Mouse (Mus musculus): ENCODE measurements around the gene Rexo4. TPM values are rescaled to one million over a fixed set of nuclear protein-coding genes. Genes with fewer than 3 reads are reported as not detected.

Rexo4 gene
- polyA plus RNA-seq, 1 experiment from 2014 or later = 40.9 TPM

DNA sequence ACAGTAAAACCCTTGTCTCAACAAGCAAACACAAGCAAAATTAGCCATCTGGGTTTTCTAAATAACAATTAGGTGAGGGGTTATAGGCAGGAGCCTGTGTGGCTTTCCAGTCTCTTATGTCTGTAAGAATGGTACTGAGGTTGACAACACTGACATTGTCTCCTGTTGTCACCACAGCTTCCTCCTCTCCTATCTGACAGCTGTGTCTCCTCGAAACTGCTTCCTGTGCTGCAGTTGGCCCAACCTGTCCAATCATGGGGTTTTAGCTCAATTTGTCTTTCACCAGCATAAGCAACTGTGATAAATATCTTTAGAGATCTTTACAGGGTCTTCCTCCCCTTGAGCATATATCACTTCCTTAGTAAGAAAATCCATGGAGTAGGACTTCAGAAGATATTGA, 27.8 kb downstream of the Rexo4 start:
- no peaks in the 10 kb centered on the region for H3K27me3 ChIP-seq

GRCm38 (mm10) chr2:26935286-26935685, 28.9 kb downstream of the Rexo4 start:
- H3K27ac ChIP-seq = no peak overlapping the region
- H3K4me1 ChIP-seq = peaks cover 21% of the 10 kb centered on the region
- no peak overlapping the region for H3K9ac ChIP-seq
- H3K9me3 ChIP-seq (replicated peaks) = no peaks in the 10 kb centered on the region
- WGBS = 100% methylated on average over 2 of the region's 2 CpGs
- H3K4me2 ChIP-seq (replicated peaks) = no peak overlapping the region
- peaks cover 7% of the 10 kb centered on the region for H3K36me3 ChIP-seq
- H3K4me3 ChIP-seq = no peak overlapping the region
- no peak for ATAC-seq (ENCODE audit: low FRiP score)
- H3K27me3 ChIP-seq = no peaks in the 10 kb centered on the region

More for the DNA sequence above, 27.8 kb downstream of the Rexo4 start:
- H3K27ac ChIP-seq = no peak overlapping the region
- H3K4me3 ChIP-seq = no peak overlapping the region
- ATAC-seq (ENCODE audit: low FRiP score) = no peak
- no peak overlapping the region for H3K4me2 ChIP-seq (replicated peaks)
- WGBS = 83% methylated on average over 1 of the region's 1 CpGs
- H3K36me3 ChIP-seq = no peaks in the 10 kb centered on the region
- H3K9me3 ChIP-seq (replicated peaks) = no peaks in the 10 kb centered on the region
- H3K9ac ChIP-seq = no peak overlapping the region
- H3K4me1 ChIP-seq = peaks cover 11% of the 10 kb centered on the region

DNA sequence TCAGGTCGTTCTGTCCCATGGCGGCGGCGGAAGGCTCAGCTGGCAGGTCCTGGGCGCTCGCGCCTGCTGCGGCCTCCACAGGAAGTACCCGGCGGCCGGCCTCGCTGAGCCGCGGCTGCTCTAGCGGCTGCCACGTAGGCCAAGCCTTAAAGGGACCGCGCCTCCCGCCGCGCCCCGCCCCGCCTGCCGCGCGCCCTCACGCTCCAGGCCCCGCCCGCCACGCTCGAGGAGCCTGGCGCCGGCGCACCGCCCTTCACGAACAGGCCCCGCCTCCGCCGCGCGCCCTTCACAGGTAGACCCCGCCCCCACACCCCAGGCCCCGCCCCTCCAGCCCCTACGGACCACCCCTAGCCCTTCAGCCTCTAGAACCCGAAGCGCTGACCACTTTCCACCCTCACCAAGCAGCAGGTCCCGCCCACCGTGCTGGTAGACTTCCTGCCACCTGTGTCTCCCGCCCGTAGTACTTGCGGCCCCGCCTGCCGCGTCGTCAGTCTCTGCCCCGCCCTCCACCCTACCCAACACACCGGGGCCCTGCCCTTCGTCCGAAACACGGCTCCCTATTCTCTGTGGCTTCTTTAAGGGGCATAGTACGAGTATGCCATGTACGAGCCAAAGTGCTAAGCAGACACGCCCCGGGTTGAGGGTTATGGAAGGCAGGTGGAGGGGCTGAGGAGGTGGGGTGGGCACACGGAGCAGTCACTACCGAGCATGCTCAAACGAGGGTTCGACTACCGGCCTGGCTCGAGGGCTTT, 30.7 kb downstream of the Rexo4 start, which contains the start of the genes Surf4 and Stkld1:
Gene Surf4 (minus strand): TSS at position 625 of the 752 bp plus-strand sequence.
Gene Stkld1 (plus strand): TSS at position 744 of the 752 bp plus-strand sequence.
- Histone ChIP-seq H3K4me1 (peaks cover 21% of the 10 kb centered on the region), H3K36me3 (peaks cover 23% of the 10 kb centered on the region), H3K4me3 (peak within 1 kb of the TSS; percentile 70), H3K9me3 (replicated peaks) (no peaks in the 10 kb centered on the region), H3K4me2 (replicated peaks) (peak within 1 kb of the TSS; percentile 77), H3K9ac (peak within 1 kb of the TSS; percentile 98), H3K27me3 (no peaks in the 10 kb centered on the region), H3K27ac (peak within 1 kb of the TSS; percentile 76)
- peak; percentile 95 for ATAC-seq (ENCODE audit: low FRiP score)
- WGBS = 1% methylated on average over 46 of the region's 70 CpGs

GRCm38 (mm10) chr2:26932473-26933303, 31.5 kb downstream of the Rexo4 start:
- no peak for ATAC-seq (ENCODE audit: low FRiP score)
- Histone ChIP-seq H3K4me3 (peak overlapping the region; percentile 70), H3K4me2 (replicated peaks) (peak overlapping the region; percentile 77), H3K27me3 (no peaks in the 10 kb centered on the region), H3K36me3 (peaks cover 29% of the 10 kb centered on the region), H3K9ac (peak overlapping the region; percentile 98), H3K27ac (peak overlapping the region; percentile 76), H3K9me3 (replicated peaks) (no peaks in the 10 kb centered on the region), H3K4me1 (peaks cover 21% of the 10 kb centered on the region)
- 2% methylated on average over 49 of the region's 49 CpGs for WGBS

- Histone ChIP-seq H3K4me1 (peaks cover 21% of the 10 kb centered on the region), H3K4me2 (replicated peaks) (no peak overlapping the region), H3K27ac (no peak overlapping the region), H3K27me3 (no peaks in the 10 kb centered on the region), H3K36me3 (peaks cover 51% of the 10 kb centered on the region), H3K4me3 (no peak overlapping the region), H3K9me3 (replicated peaks) (no peaks in the 10 kb centered on the region), H3K9ac (no peak overlapping the region)
- ATAC-seq (ENCODE audit: low FRiP score) = no peak
- 34% methylated on average over 1 of the region's 1 CpGs for WGBS
Observed at GRCm38 (mm10) chr2:26930390-26930789, 33.8 kb downstream of the Rexo4 start.

DNA sequence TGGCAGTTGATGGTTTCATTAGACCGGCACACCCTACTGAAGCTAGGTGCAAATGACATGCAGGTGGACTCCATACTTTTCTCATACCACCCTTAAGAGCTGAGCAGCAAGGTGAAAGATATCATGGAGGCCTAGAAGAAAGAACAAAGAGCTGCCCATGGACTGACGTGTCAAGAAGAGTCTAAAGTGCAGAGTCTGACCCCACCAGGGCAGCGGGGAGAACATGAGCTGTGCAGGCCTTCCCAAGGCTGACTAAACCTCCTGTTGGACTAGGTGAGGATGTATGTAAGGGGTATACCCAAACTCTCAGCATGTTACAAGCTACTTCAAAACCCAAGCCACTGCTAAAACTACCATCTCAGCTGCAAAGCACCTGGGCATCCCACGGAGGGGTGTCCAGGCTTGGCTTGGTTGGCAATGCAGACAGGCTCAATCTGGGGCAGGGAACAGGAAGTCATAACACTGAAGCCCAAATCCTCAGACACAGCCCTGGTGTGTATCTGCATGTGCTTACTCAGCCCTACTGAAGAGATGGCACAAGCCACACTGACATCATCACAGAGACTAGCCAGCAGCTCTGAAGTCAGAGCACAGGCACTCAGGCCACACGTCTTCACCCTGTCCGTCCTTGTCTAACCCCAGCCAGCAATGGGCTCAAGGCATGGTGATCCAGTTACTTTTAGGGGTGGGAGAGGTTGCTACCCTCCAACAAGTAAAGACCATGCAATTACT, 36.3 kb downstream of the Rexo4 start:
- WGBS = 90% methylated on average over 6 of the region's 6 CpGs
- Histone ChIP-seq H3K36me3 (peaks cover 75% of the 10 kb centered on the region), H3K27me3 (no peaks in the 10 kb centered on the region), H3K4me2 (replicated peaks) (no peak overlapping the region), H3K27ac (no peak overlapping the region), H3K4me1 (peaks cover 21% of the 10 kb centered on the region), H3K9me3 (replicated peaks) (no peaks in the 10 kb centered on the region), H3K9ac (no peak overlapping the region), H3K4me3 (no peak overlapping the region)
- no peak for ATAC-seq (ENCODE audit: low FRiP score)

GRCm38 (mm10) chr2:26921784-26922183, 42.4 kb downstream of the Rexo4 start:
- ATAC-seq (ENCODE audit: low FRiP score) = no peak
- Histone ChIP-seq H3K9me3 (replicated peaks) (no peaks in the 10 kb centered on the region), H3K27me3 (no peaks in the 10 kb centered on the region), H3K27ac (no peak overlapping the region), H3K9ac (no peak overlapping the region), H3K36me3 (peaks cover 94% of the 10 kb centered on the region), H3K4me2 (replicated peaks) (no peak overlapping the region), H3K4me1 (peaks cover 17% of the 10 kb centered on the region), H3K4me3 (no peak overlapping the region)
- 88% methylated on average over 9 of the region's 9 CpGs for WGBS

- WGBS = 92% methylated on average over 6 of the region's 6 CpGs
- H3K27me3 ChIP-seq = no peaks in the 10 kb centered on the region
- no peak for ATAC-seq (ENCODE audit: low FRiP score)
- H3K9me3 ChIP-seq (replicated peaks) = no peaks in the 10 kb centered on the region
- no peak overlapping the region for H3K4me2 ChIP-seq (replicated peaks)
- H3K4me1 ChIP-seq = peaks cover 25% of the 10 kb centered on the region
- H3K4me3 ChIP-seq = no peak overlapping the region
- H3K27ac ChIP-seq = no peak overlapping the region
- H3K36me3 ChIP-seq = peaks cover 80% of the 10 kb centered on the region
- no peak overlapping the region for H3K9ac ChIP-seq
Observed at GRCm38 (mm10) chr2:26920190-26920855, 43.9 kb downstream of the Rexo4 start.

- Histone ChIP-seq H3K27me3 (no peaks in the 10 kb centered on the region), H3K9ac (no peak overlapping the region), H3K9me3 (replicated peaks) (no peaks in the 10 kb centered on the region), H3K4me3 (no peak overlapping the region), H3K27ac (no peak overlapping the region), H3K36me3 (peaks cover 74% of the 10 kb centered on the region), H3K4me2 (replicated peaks) (no peak overlapping the region), H3K4me1 (peaks cover 31% of the 10 kb centered on the region)
- 91% methylated on average over 3 of the region's 3 CpGs for WGBS
- ATAC-seq (ENCODE audit: low FRiP score) = no peak
Observed at GRCm38 (mm10) chr2:26919684-26920083, 44.5 kb downstream of the Rexo4 start.

DNA sequence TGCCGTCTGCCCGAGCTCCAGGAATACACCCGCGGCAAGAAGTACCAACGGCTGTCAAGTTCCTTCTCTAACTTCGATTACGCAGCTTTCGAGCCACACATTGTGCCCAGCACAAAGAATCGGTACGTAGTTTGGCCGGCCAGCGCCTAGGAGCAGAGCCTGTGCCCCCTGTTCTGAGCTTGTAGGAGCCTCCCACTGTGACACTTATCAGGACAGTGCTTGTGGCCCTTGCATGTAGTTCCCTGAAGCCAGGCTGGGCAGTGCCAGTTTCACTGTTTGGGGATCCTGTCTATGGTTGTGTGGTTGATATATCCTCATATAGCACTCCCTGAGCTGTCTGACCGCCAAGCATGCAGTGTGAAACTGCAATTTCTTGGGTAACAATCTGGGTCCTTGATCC, 47.4 kb downstream of the Rexo4 start:
- peak overlapping the region; percentile 99 for H3K4me2 ChIP-seq (replicated peaks)
- ATAC-seq (ENCODE audit: low FRiP score) = no peak
- H3K4me1 ChIP-seq = peaks cover 43% of the 10 kb centered on the region
- H3K9me3 ChIP-seq (replicated peaks) = no peaks in the 10 kb centered on the region
- no peaks in the 10 kb centered on the region for H3K27me3 ChIP-seq
- WGBS = 2% methylated on average over 13 of the region's 13 CpGs
- H3K4me3 ChIP-seq = peak overlapping the region; percentile 76
- peak overlapping the region; percentile 73 for H3K27ac ChIP-seq
- peaks cover 74% of the 10 kb centered on the region for H3K36me3 ChIP-seq
- peak overlapping the region; percentile 76 for H3K9ac ChIP-seq

GRCm38 (mm10) chr2:26915927-26916728, 48.1 kb downstream of the Rexo4 start, which contains the start of the genes Surf2 and Surf1:
Gene Surf2 (plus strand): TSS chr2:26916367.
Gene Surf1 (minus strand): TSS chr2:26916530.
- ATAC-seq (ENCODE audit: low FRiP score) = peak; percentile 74
- H3K27me3 ChIP-seq = no peaks in the 10 kb centered on the region
- H3K27ac ChIP-seq = peak within 1 kb of the TSS; percentile 73
- peak within 1 kb of the TSS; percentile 76 for H3K9ac ChIP-seq
- H3K9me3 ChIP-seq (replicated peaks) = no peaks in the 10 kb centered on the region
- WGBS = 3% methylated on average over 47 of the region's 47 CpGs
- H3K36me3 ChIP-seq = peaks cover 71% of the 10 kb centered on the region
- peak within 1 kb of the TSS; percentile 76 for H3K4me3 ChIP-seq
- H3K4me2 ChIP-seq (replicated peaks) = peak within 1 kb of the TSS; percentile 99
- peaks cover 47% of the 10 kb centered on the region for H3K4me1 ChIP-seq
